ENCODE assay signal across 8 mouse cellular contexts in the genomic region with DNA sequence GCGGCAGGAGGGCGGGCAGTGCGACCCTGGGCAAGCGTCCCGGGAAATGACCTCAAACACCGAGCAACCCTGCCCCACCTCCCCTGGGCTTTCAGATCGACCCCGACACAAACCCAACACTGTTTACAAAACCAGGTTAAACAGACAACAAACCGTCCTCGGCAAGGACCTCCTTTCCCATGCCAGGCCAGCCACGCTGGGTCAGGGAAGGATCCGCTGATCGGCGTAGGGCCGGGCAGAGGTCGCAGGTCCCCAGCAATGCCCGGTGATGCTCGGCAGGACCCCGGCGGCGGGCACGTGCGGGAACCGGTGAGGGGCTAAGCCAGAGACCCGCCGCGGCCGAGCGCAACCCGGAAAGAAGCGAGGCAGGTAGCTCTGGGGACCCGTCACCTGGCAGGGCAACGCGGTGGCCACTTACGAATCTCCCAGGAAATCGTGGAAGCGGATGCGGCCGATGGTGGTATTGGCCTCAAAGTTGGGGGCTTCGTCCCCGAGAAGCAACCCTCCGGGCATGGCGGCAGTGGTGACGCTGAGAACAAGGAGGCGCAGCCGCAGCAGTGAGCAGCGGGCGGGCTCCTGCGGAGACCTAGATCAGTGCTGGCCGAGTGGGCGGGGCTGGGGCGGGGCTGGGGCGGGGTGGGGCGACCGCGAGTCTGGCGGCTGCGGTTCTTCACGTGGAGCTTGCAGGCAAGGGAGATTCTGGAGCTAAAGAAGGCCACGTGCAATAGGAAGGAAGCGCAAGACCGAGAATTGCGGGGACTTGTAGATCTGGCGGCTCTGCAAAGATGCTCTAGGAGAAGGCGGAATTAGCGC. TPM values are rescaled to one million over a fixed set of nuclear protein-coding genes. Genes with fewer than 3 reads are reported as not detected.
DNase-seq lines count a peak whose midpoint lies in the region; ATAC-seq and TF ChIP-seq lines count a peak whose summit lies in the region.

Gene Prdx6 (minus strand): TSS at position 616 of the 813 bp plus-strand sequence.

- no peaks in the 10 kb centered on the region for H3K9me3 ChIP-seq in heart, embryonic 12.5 days (replicated peaks)
- H3K9me3 ChIP-seq in kidney, postnatal 0 days (replicated peaks; ENCODE audit: low read length): no peaks in the 10 kb centered on the region
- no peaks in the 10 kb centered on the region for H3K9me3 ChIP-seq in liver, embryonic 12.5 days (replicated peaks)

- under 1% methylated on average over 65 of the region's 66 CpGs for WGBS in heart, embryonic 12.5 days
- WGBS in kidney, postnatal 0 days: under 1% methylated on average over 66 of the region's 66 CpGs
- WGBS in liver, embryonic 12.5 days (ENCODE audit: insufficient replicate concordance): under 1% methylated on average over 65 of the region's 66 CpGs

- DNase-seq in CD4-positive, CD25-positive, alpha-beta regulatory T cell, adult 2 months (ENCODE audit: low read depth, low spot score): peak; percentile 92
- peak; percentile 93 for DNase-seq in kidney, postnatal 0 days (ENCODE audit: low spot score)
- peak; percentile 93 for DNase-seq in naive thymus-derived CD4-positive, alpha-beta T cell, adult 2 months (ENCODE audit: low read depth)
- DNase-seq in splenic B cell, adult 2 months (ENCODE audit: low read depth, low spot score): peak; percentile 86

- H3K36me3 ChIP-seq in heart, embryonic 12.5 days: peaks cover 14% of the 10 kb centered on the region
- peaks cover 6% of the 10 kb centered on the region; the same call in 1 of the 2 replicates for H3K36me3 ChIP-seq in kidney, postnatal 0 days (ENCODE audit: insufficient read depth, low read length)
- peaks cover 18% of the 10 kb centered on the region for H3K36me3 ChIP-seq in liver, embryonic 12.5 days
- H3K36me3 ChIP-seq in splenic B cell, adult 2 months (ENCODE audit: control insufficient read depth, insufficient read depth, low read length, poor library complexity, severe bottlenecking): peaks cover 3% of the 10 kb centered on the region; the same call in 1 of the 2 replicates

- peak within 1 kb of the TSS; percentile 93 for H3K27ac ChIP-seq in brown adipose tissue, adult 24 weeks (replicated peaks; ENCODE audit: low read depth, low read length)
- H3K27ac ChIP-seq in heart, embryonic 12.5 days (ENCODE audit: poor library complexity, severe bottlenecking): peak within 1 kb of the TSS; percentile 88
- H3K27ac ChIP-seq in kidney, postnatal 0 days: peak within 1 kb of the TSS; percentile 80
- peak within 1 kb of the TSS; percentile 89 for H3K27ac ChIP-seq in liver, embryonic 12.5 days

- no peaks in the 10 kb centered on the region for H3K27me3 ChIP-seq in heart, embryonic 12.5 days (replicated peaks)
- H3K27me3 ChIP-seq in kidney, postnatal 0 days (ENCODE audit: insufficient read depth, low read length): no peaks in the 10 kb centered on the region; the same call in 1 of the 2 replicates
- no peaks in the 10 kb centered on the region for H3K27me3 ChIP-seq in liver, embryonic 12.5 days (replicated peaks)
- no peaks in the 10 kb centered on the region for H3K27me3 ChIP-seq in splenic B cell, adult 2 months (ENCODE audit: control insufficient read depth, insufficient read depth, low read length, poor library complexity, severe bottlenecking)

- peak; percentile 81 for ATAC-seq in erythroid progenitor cell, adult 5-6 weeks (replicated peaks; ENCODE audit: low FRiP score, poor library complexity, severe bottlenecking)
- peak; percentile 94 for ATAC-seq in heart, embryonic 12.5 days (ENCODE audit: insufficient number of reproducible peaks, low FRiP score)
- peak; percentile 95 for ATAC-seq in kidney, postnatal 0 days (replicated peaks; ENCODE audit: low FRiP score, low read depth)
- ATAC-seq in liver, embryonic 12.5 days: peak; percentile 84

- H3K9ac ChIP-seq in heart, embryonic 12.5 days: peak within 1 kb of the TSS; percentile 95
- H3K9ac ChIP-seq in kidney, postnatal 0 days (ENCODE audit: low read depth, low read length): peak within 1 kb of the TSS; percentile 89
- H3K9ac ChIP-seq in liver, embryonic 12.5 days: peak within 1 kb of the TSS; percentile 96

- H3K4me3 ChIP-seq in brown adipose tissue, adult 24 weeks (ENCODE audit: insufficient read depth, low read depth, low read length): peak within 1 kb of the TSS; percentile 97
- peak within 1 kb of the TSS; percentile 93 for H3K4me3 ChIP-seq in heart, embryonic 12.5 days
- H3K4me3 ChIP-seq in kidney, postnatal 0 days (replicated peaks; ENCODE audit: low read depth, low read length): peak within 1 kb of the TSS; percentile 76
- H3K4me3 ChIP-seq in liver, embryonic 12.5 days: peak within 1 kb of the TSS; percentile 92

- peaks cover 11% of the 10 kb centered on the region for H3K4me1 ChIP-seq in brown adipose tissue, adult 24 weeks (ENCODE audit: control insufficient read depth, insufficient read depth, insufficient read length, low read length)
- H3K4me1 ChIP-seq in heart, embryonic 12.5 days (replicated peaks): peaks cover 23% of the 10 kb centered on the region
- H3K4me1 ChIP-seq in kidney, postnatal 0 days (replicated peaks; ENCODE audit: insufficient read depth, low read length): peaks cover 9% of the 10 kb centered on the region
- peaks cover 92% of the 10 kb centered on the region for H3K4me1 ChIP-seq in liver, embryonic 12.5 days

- peak within 1 kb of the TSS; percentile 76 for H3K4me2 ChIP-seq in heart, embryonic 12.5 days
- H3K4me2 ChIP-seq in kidney, postnatal 0 days (ENCODE audit: low read length): peak within 1 kb of the TSS; percentile 91
- H3K4me2 ChIP-seq in liver, embryonic 12.5 days: peak within 1 kb of the TSS; percentile 93

- TF ChIP-seq CTCF in kidney, postnatal 0 days (IDR thresholded peaks at IDR 0.05; ENCODE audit: low read depth): no peak

RNA-seq across cellular contexts. Expression of gene Prdx6, which starts in this region (rescaled TPM):
- 268 and 347 TPM in 2 replicates for polyA plus RNA-seq in brown adipose tissue, adult 24 weeks (2012; ENCODE audit: insufficient read depth, insufficient read length, missing spikeins)
- total RNA-seq in erythroid progenitor cell, adult 5-6 weeks (2015; ENCODE audit: low replicate concordance): 50.3 and 52.6 TPM in 2 replicates
- 44.5 and 48.9 TPM in 2 replicates for total RNA-seq in erythroid progenitor cell, adult 5-6 weeks (2017; ENCODE audit: low replicate concordance)
- polyA plus RNA-seq in heart, embryonic 12.5 days (2016; fragmentation: Nextera tagmentation; extraction: Ambion mirVana): 391 and 403 TPM in 2 replicates
- polyA plus RNA-seq in kidney, postnatal 0 days (2015; fragmentation: Nextera tagmentation; extraction: Ambion mirVana): 361 and 381 TPM in 2 replicates
- polyA plus RNA-seq in liver, embryonic 12.5 days (2016; fragmentation: Nextera tagmentation; extraction: Ambion mirVana): 467 and 508 TPM in 2 replicates

Comparison
In these comparisons a context has a peak if more than half of its experiments do, and no peak if none do; other contexts are left out.
1. Peak in every context shown above with its lines: DNase-seq, ATAC-seq, H3K4me3 ChIP-seq and H3K27ac ChIP-seq.